Mouse (Mus musculus): ENCODE data around the gene Txndc8.

Txndc8 gene

GRCm38 (mm10) chr4:57956029-57956960 is 52.6 kb downstream of the Txndc8 start, which contains the start of gene Txn1:
Gene Txn1, minus strand, starts transcription at chr4:57956411.
- peak; percentile 97 for DNase-seq (ENCODE audit: low read depth)

GRCm38 (mm10) chr4:57955544-57955958 is 53.4 kb downstream of the Txndc8 start:
- DNase-seq (ENCODE audit: low read depth), result no peak

- no peak for DNase-seq (ENCODE audit: low read depth)
Observed at GRCm38 (mm10) chr4:57954991-57955390, 53.9 kb downstream of the Txndc8 start.

GRCm38 (mm10) chr4:57954580-57954979 is 54.3 kb downstream of the Txndc8 start:
- DNase-seq (ENCODE audit: low read depth), result no peak

- DNase-seq (ENCODE audit: low read depth), result no peak
Observed at GRCm38 (mm10) chr4:57953796-57954195, 55.1 kb downstream of the Txndc8 start.

- peak; percentile 84 for DNase-seq (ENCODE audit: low read depth)
Observed at GRCm38 (mm10) chr4:57952891-57953290, 56.0 kb downstream of the Txndc8 start.

GRCm38 (mm10) chr4:57952416-57952815 is 56.5 kb downstream of the Txndc8 start:
- no peak for DNase-seq (ENCODE audit: low read depth)

- no peak for DNase-seq (ENCODE audit: low read depth)
Observed at GRCm38 (mm10) chr4:57949866-57950265, 59.1 kb downstream of the Txndc8 start.

GRCm38 (mm10) chr4:57947476-57947875 is 61.4 kb downstream of the Txndc8 start:
- DNase-seq (ENCODE audit: low read depth), result no peak

- no peak for DNase-seq (ENCODE audit: low read depth)
Observed at GRCm38 (mm10) chr4:57947036-57947435, 61.9 kb downstream of the Txndc8 start.

GRCm38 (mm10) chr4:57942892-57943291 is 66.0 kb downstream of the Txndc8 start:
- DNase-seq (ENCODE audit: low read depth), result no peak

GRCm38 (mm10) chr4:57940631-57941030 is 68.3 kb downstream of the Txndc8 start:
- no peak for DNase-seq (ENCODE audit: low read depth)

GRCm38 (mm10) chr4:57937292-57937691 is 71.6 kb downstream of the Txndc8 start:
- DNase-seq (ENCODE audit: low read depth), result no peak

GRCm38 (mm10) chr4:57934181-57934580 is 74.7 kb downstream of the Txndc8 start:
- DNase-seq (ENCODE audit: low read depth), result no peak
